Mouse (Mus musculus) heart, postnatal 14 days (tissue): ENCODE measurements at regions not wholly inside any gene's neighbourhood (a gene's known extent, or its start where the extent isn't known, plus 50 kb on each side); places are given as distances from the start of the nearest gene placed in this dataset.
A peak's percentile ranks its signal among the peaks of the same experiment; 100 is the strongest.

ENCODE experiments used
- DNase-seq, 2 experiments: peaks; one replicate each; pipeline ENCODE4 v3.0.0; 2021 to 2022
- intact Hi-C: fragments of 180-260 bp; cut with DNase I; formaldehyde crosslinking; loops from one replicate; pipeline ENCODE4 v1.15.1; 2025

DNA sequence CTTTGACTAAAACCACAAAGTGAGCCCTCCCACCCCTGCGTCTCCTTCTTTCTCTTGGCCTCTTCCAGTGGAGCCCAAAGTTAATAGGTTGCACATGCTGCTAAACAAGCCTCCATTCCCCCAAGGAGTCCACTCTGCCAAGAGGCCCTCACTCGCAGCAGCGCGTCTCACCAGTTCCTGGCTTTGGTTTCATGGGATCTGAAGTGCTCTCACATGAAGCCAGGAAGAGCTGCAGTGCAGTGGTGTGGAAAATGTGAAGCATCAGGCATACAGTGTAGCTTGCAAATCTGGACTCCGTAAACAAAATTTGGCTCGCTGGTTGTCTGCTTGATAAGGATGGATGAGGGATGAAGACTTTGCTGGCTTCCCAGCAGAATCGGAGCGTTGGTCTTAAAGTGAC lies 97.7 kb downstream of the Gm10260 start:
- peak; percentile 76 for DNase-seq
- intact Hi-C loops: no loop called here

- intact Hi-C loops: no loop called here
- DNase-seq: no peak
Observed at GRCm38 (mm10) chr13:97656618-97657017, 103.8 kb downstream of the Gm10260 start.

GRCm38 (mm10) chr13:97652279-97652678 lies 108.2 kb downstream of the Gm10260 start:
- intact Hi-C loops: no loop called here
- DNase-seq: no peak

DNA sequence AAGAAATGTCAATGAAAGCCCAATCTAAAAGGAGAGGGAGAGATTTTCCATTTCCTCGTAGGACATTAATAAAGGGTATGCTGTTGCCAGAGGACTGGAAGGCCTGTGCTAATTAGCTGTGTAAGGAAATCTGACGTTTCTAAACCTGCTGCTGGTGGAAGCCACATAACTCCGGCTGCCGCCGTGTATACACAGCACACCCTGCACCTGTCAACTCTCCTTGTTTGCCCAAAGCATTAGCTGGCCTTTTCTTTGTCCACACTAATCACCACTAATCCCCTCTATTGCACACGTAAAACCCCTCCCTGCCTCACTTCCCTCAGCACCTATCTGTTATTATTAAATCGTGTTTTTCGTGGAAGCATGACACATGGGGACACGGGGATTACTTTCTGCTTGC lies 108.7 kb downstream of the Gm10260 start:
- intact Hi-C loops: no loop called here
- DNase-seq: no peak

GRCm38 (mm10) chr13:97651176-97651575 lies 109.3 kb downstream of the Gm10260 start:
- intact Hi-C loops: no loop called here
- DNase-seq: no peak

- no peak for DNase-seq
- intact Hi-C loops: no loop called here
Observed at GRCm38 (mm10) chr13:97650191-97650590, 110.2 kb downstream of the Gm10260 start.

DNA sequence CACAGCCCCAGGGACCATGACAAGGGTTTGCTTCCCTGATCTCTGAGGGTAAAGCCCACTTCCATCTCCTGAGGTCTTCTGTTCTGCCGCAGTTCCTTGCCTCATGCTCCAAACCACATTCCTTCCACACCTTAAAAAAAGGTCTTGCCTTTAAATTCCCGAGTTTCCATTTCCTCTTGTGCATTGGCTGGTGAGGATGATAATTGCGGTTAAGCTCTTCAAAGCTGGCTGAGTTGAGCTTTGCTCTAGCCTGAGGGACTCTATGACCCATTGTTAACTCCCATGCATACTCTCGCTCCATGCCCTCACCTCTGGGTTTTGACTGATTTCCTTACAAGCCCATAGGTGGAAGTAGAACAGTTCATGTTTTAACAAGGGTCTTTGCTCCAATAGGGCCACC lies 112.9 kb downstream of the Gm10260 start:
- intact Hi-C loops: no loop called here
- no peak for DNase-seq

GRCm38 (mm10) chr13:97646021-97646385 lies 114.4 kb downstream of the Gm10260 start:
- peak in 1 of 2 experiments; percentile 17 for DNase-seq

GRCm38 (mm10) chr13:97645107-97646020 lies 115.1 kb downstream of the Gm10260 start:
- intact Hi-C loops: no loop called here
- DNase-seq: peak in 1 of 2 experiments; percentile 20

More at GRCm38 (mm10) chr13:97646021-97646385, 114.4 kb downstream of the Gm10260 start:
- intact Hi-C loops: no loop called here

GRCm38 (mm10) chr13:97640236-97640635 lies 120.2 kb downstream of the Gm10260 start:
- intact Hi-C loops: no loop called here
- no peak for DNase-seq

- intact Hi-C loops: no loop called here
- DNase-seq: no peak
Observed at GRCm38 (mm10) chr13:97639656-97640055, 120.8 kb downstream of the Gm10260 start.

DNA sequence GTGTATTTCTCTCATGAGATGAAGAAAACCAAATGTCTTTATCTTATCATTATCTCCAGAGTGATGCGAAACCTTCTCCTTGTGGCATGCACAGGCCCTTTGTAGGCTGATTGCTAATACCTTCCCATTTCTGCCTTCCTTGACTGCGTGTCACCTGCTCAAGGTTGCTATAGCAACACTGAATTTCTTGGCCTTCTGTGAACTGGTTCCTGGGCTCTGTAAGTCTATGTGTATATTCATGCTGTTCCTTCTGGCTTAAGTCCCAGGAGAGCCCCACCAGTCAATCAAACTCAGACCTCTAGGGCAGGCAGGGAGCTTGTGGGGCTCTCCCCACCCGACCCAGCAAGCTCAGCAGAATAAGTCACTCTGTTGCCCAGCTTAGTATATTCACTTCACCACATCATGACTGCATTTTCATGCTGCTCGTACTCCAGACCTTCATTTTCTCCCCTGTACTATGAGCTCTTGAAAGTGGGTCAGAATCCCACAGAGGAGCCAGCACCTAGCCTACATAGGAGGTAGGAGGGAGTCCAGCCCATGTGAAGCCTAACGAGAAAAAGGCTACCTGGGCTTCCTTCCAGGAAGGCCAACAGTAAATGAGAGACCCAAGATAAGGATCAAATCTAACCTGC lies 121.9 kb downstream of the Gm10260 start:
- DNase-seq: no peak
- intact Hi-C loops: no loop called here

GRCm38 (mm10) chr13:97637506-97637905 lies 122.9 kb downstream of the Gm10260 start:
- intact Hi-C loops: no loop called here
- DNase-seq: no peak

DNA sequence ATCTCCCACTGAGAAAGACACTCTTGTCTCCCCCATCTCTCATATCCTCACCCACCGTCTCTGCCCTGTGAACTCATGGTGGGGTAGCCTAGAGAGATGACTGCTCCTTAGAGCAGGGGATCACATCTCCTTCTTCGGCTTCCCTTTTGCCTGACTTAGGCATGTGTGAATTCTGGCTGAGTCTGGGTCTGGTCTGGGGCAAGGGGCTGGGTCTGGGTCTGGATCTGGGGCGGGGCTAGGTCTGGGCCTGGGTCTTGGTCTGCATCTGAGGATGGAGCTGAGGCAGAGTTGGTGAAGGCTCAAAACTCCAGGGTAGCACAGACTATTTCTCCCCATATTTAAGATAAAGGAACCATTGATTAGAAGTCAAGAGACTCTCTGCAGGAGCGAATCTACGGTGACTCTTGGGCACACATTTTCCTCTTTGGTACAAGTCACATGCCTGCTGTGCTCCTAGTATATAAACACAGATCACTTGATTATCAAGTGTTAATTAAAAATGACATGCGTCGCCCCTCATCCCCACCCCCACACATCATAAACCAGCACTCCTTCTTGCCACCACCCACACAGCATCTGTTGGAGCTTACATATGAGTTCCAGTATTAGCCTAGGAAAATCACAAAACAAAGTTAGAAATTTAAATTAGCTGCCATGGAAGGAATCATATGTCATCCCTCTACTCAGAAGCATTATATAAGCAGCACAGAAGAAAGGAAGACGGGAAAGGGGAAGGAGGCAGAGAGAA lies 126.2 kb downstream of the Gm10260 start:
- intact Hi-C loops: no loop called here
- no peak for DNase-seq

DNA sequence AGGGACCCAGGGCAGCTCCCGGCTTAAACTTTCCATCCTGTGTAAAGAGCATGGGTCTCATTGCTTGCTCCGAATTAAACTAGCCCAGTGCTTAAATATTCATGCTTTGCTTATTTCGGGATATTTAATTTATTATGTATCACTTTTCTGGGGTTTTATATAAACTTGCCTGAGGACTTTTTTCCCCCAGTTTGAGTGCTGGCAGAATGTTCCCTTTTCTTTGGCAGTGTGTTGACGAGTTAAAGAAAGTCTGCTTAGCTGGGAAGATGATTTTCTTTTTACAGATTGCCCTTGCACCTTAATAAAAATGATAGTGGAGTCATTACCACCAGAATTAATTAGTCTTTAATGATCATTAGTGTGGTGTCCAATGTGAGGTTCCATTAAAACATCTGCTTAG lies 126.9 kb downstream of the Gm10260 start:
- intact Hi-C loops: no loop called here
- no peak for DNase-seq

GRCm38 (mm10) chr13:97631872-97632402 lies 128.5 kb downstream of the Gm10260 start:
- no peak for DNase-seq
- intact Hi-C loops: no loop called here

DNA sequence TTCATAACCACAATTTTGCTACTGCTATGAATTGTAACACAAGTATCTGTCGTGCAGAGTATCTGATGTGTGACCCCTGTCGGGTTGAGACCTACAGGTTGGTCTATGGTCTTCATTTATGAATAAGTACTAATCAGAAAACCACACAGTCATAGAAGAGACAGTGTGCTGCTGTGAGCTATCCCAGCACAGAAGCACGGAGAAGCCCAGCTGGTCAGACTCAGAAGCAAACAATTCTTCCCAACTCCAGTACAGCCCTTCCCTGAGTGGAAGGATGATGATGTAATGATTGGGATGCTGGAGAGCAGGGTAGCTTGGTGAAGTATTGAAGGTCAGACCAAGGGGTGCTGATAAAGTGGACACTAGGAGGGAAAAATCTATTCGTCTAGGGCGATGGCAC lies 129.5 kb downstream of the Gm10260 start:
- DNase-seq: no peak

DNA sequence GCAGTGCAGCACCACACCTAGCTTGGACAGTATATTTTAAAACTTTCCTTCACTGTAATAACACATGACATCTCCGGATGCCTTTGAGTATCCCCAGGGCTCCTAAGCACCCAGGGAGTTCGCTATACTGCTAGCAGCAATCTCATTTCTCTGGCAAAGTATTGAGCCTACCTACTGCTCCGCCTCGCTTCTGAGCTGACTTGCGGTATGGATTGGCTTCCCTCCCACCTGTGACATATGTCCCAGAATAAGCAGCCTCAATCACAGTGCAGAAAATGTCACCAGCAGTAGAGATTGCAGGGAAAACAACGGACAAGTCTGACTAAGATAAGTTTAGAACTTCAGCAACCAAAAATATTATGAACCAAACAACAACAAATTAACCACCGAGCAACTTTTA lies 131.8 kb downstream of the Gm10260 start:
- DNase-seq: no peak
- intact Hi-C loops: no loop called here

More for the DNA sequence above, 129.5 kb downstream of the Gm10260 start:
- intact Hi-C loops: no loop called here

DNA sequence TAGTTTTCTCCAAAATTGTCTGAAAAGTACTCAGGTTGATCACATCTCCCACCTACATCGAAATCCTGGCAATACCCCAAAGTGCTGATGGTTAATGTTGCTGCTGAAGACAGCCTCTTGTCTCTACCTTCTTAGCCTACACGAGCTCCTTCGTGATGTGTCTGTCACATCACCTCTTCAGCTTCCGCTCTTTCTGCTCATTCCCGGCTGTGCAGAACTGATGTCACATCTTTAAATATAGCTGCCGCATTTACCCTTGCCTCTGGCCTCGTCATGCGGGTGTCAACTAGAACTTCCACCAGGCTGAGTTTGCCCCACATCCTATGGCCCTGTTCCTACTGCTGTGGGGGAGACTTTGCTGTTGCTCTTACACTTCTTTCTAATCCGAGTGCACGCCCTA lies 133.2 kb downstream of the Gm10260 start:
- intact Hi-C loops: no loop called here
- peak in 1 of 2 experiments; percentile 19 for DNase-seq

GRCm38 (mm10) chr13:97626786-97627185 lies 133.6 kb downstream of the Gm10260 start:
- intact Hi-C loops: no loop called here
- no peak for DNase-seq

- DNase-seq: no peak
Observed at GRCm38 (mm10) chr13:97626116-97626515, 134.3 kb downstream of the Gm10260 start.

More at GRCm38 (mm10) chr13:97626116-97626515, 134.3 kb downstream of the Gm10260 start:
- intact Hi-C loops: no loop called here
